Mouse (Mus musculus) limb, embryonic 10.5 days (tissue): ENCODE measurements around the gene Dnmt3l. TPM values are rescaled to one million over a fixed set of nuclear protein-coding genes. Genes with fewer than 3 reads are reported as not detected.

Source experiments
- DNase-seq: peaks from one replicate; pipeline ENCODE4 v3.0.0-alpha.2; 2017; ENCODE audit warnings: low spot score
- H3K27ac ChIP-seq: fragments of 300-500 bp; sonication (generic); 2 replicates; pipeline ENCODE4 v1.5.1; 2016; ENCODE audit warnings: mild to moderate bottlenecking
- H3K27me3 ChIP-seq: fragments of 300-500 bp; sonication (generic); 2 replicates; pipeline ENCODE4 v1.6.1; 2016; ENCODE audit warnings: low read depth, mild to moderate bottlenecking; ENCODE audit not compliant: poor library complexity, severe bottlenecking
- H3K36me3 ChIP-seq: fragments of 300-500 bp; sonication (generic); 2 replicates; pipeline ENCODE4 v1.6.1; 2016; ENCODE audit warnings: mild to moderate bottlenecking, moderate library complexity
- H3K4me1 ChIP-seq: fragments of 300-500 bp; sonication (generic); 2 replicates; pipeline ENCODE4 v1.6.1; 2016
- H3K4me3 ChIP-seq: fragments of 300-500 bp; sonication (generic); 2 replicates; pipeline ENCODE4 v1.5.1; 2016; ENCODE audit warnings: mild to moderate bottlenecking, moderate library complexity
- H3K9me3 ChIP-seq: fragments of 300-500 bp; sonication (generic); replicated peaks from 2 replicates; pipeline ENCODE4 v1.6.1; 2016; ENCODE audit warnings: mild to moderate bottlenecking
- WGBS: fragments of 180-500 bp; shearing (Covaris S2); methylation state at CpG from one replicate; pipeline ENCODE4 v1.1.7; 2016; 5-methylcytosine and 5-hydroxymethylcytosine counted together
- polyA plus RNA-seq: library from polyadenylated mRNA; unstranded; fragments of >200 nt; fragmentation: Nextera tagmentation; extraction: Ambion mirVana; gene quantifications from 2 replicates; pipeline ENCODE4 v1.2.1, GENCODE M21; 2016

Gene Dnmt3l
- polyA plus RNA-seq, 1 experiment from 2014 or later, result not detected

- Histone ChIP-seq H3K4me3 (no peak overlapping the region), H3K27ac (no peak overlapping the region), H3K4me1 (peaks cover 2% of the 10 kb centered on the region), H3K36me3 (no peaks in the 10 kb centered on the region), H3K9me3 (no peaks in the 10 kb centered on the region), H3K27me3 (peaks cover 18% of the 10 kb centered on the region)
- DNase-seq, result no peak
- 88% methylated on average over 11 of the region's 11 CpGs for WGBS
Observed at GRCm38 (mm10) chr10:78074977-78075376, 33.2 kb downstream of the Dnmt3l start.

GRCm38 (mm10) chr10:78077862-78078261, 36.1 kb downstream of the Dnmt3l start:
- 85% methylated on average over 9 of the region's 9 CpGs for WGBS
- no peak for DNase-seq
- H3K4me1 ChIP-seq, result peaks cover 3% of the 10 kb centered on the region; the same call in 1 of the 2 replicates
- no peak overlapping the region for H3K4me3 ChIP-seq
- no peaks in the 10 kb centered on the region for H3K36me3 ChIP-seq
- H3K27me3 ChIP-seq, result no peaks in the 10 kb centered on the region
- no peak overlapping the region for H3K27ac ChIP-seq
- H3K9me3 ChIP-seq, result no peaks in the 10 kb centered on the region

- no peaks in the 10 kb centered on the region for H3K27me3 ChIP-seq
- H3K9me3 ChIP-seq, result no peaks in the 10 kb centered on the region
- H3K36me3 ChIP-seq, result no peaks in the 10 kb centered on the region
- DNase-seq, result no peak
- no peak overlapping the region for H3K27ac ChIP-seq
- H3K4me1 ChIP-seq, result peaks cover 3% of the 10 kb centered on the region; the same call in 1 of the 2 replicates
- no peak overlapping the region for H3K4me3 ChIP-seq
- 82% methylated on average over 5 of the region's 5 CpGs for WGBS
Observed at GRCm38 (mm10) chr10:78078276-78078675, 36.5 kb downstream of the Dnmt3l start.

GRCm38 (mm10) chr10:78079955-78080591, 38.3 kb downstream of the Dnmt3l start:
- 89% methylated on average over 4 of the region's 4 CpGs for WGBS
- H3K4me3 ChIP-seq, result no peak overlapping the region
- H3K27ac ChIP-seq, result no peak overlapping the region
- H3K4me1 ChIP-seq, result peaks cover 5% of the 10 kb centered on the region; the same call in 1 of the 2 replicates
- H3K9me3 ChIP-seq, result no peaks in the 10 kb centered on the region
- no peak for DNase-seq
- no peaks in the 10 kb centered on the region for H3K27me3 ChIP-seq
- no peaks in the 10 kb centered on the region for H3K36me3 ChIP-seq

GRCm38 (mm10) chr10:78084073-78084472, 42.3 kb downstream of the Dnmt3l start:
- no peaks in the 10 kb centered on the region for H3K9me3 ChIP-seq
- H3K27me3 ChIP-seq, result no peaks in the 10 kb centered on the region
- H3K4me3 ChIP-seq, result no peak overlapping the region
- peaks cover 5% of the 10 kb centered on the region; the same call in 1 of the 2 replicates for H3K4me1 ChIP-seq
- no peaks in the 10 kb centered on the region for H3K36me3 ChIP-seq
- DNase-seq, result no peak
- H3K27ac ChIP-seq, result no peak overlapping the region
- 74% methylated on average over 1 of the region's 1 CpGs for WGBS

GRCm38 (mm10) chr10:78085711-78086110, 44.0 kb downstream of the Dnmt3l start:
- Histone ChIP-seq H3K27me3 (no peaks in the 10 kb centered on the region), H3K4me3 (no peak overlapping the region), H3K4me1 (0 out of 2 replicates have a peak, but pooled peaks cover 2% of the 10 kb centered on the region), H3K27ac (no peak overlapping the region), H3K9me3 (no peaks in the 10 kb centered on the region), H3K36me3 (no peaks in the 10 kb centered on the region)
- 93% methylated on average over 6 of the region's 6 CpGs for WGBS
- no peak for DNase-seq

- no peak overlapping the region for H3K27ac ChIP-seq
- 0 out of 2 replicates have a peak, but pooled peaks cover 2% of the 10 kb centered on the region for H3K4me1 ChIP-seq
- no peaks in the 10 kb centered on the region for H3K27me3 ChIP-seq
- WGBS, result 90% methylated on average over 10 of the region's 10 CpGs
- H3K36me3 ChIP-seq, result no peaks in the 10 kb centered on the region
- no peak overlapping the region for H3K4me3 ChIP-seq
- DNase-seq, result no peak
- H3K9me3 ChIP-seq, result no peaks in the 10 kb centered on the region
Observed at GRCm38 (mm10) chr10:78086444-78087061, 44.8 kb downstream of the Dnmt3l start.

GRCm38 (mm10) chr10:78087101-78087511, 45.4 kb downstream of the Dnmt3l start:
- Histone ChIP-seq H3K36me3 (no peaks in the 10 kb centered on the region), H3K4me3 (no peak overlapping the region)
- 90% methylated on average over 6 of the region's 6 CpGs for WGBS

GRCm38 (mm10) chr10:78090246-78090645, 48.5 kb downstream of the Dnmt3l start:
- DNase-seq, result no peak
- no peaks in the 10 kb centered on the region for H3K4me1 ChIP-seq
- WGBS, result 61% methylated on average over 6 of the region's 6 CpGs
- no peaks in the 10 kb centered on the region for H3K36me3 ChIP-seq
- no peaks in the 10 kb centered on the region for H3K9me3 ChIP-seq
- no peaks in the 10 kb centered on the region for H3K27me3 ChIP-seq
- no peak overlapping the region for H3K4me3 ChIP-seq
- H3K27ac ChIP-seq, result no peak overlapping the region

More at GRCm38 (mm10) chr10:78087101-78087511, 45.4 kb downstream of the Dnmt3l start:
- H3K27ac ChIP-seq, result no peak overlapping the region
- H3K4me1 ChIP-seq, result 0 out of 2 replicates have a peak, but pooled peaks cover 2% of the 10 kb centered on the region
- H3K9me3 ChIP-seq, result no peaks in the 10 kb centered on the region
- no peaks in the 10 kb centered on the region for H3K27me3 ChIP-seq
- DNase-seq, result no peak

- no peak for DNase-seq
Observed at GRCm38 (mm10) chr10:78090706-78091491, 49.2 kb downstream of the Dnmt3l start.

GRCm38 (mm10) chr10:78091865-78092724, 50.3 kb downstream of the Dnmt3l start:
- no peak for DNase-seq
- no peak overlapping the region for H3K27ac ChIP-seq
- H3K9me3 ChIP-seq, result no peaks in the 10 kb centered on the region
- no peaks in the 10 kb centered on the region for H3K36me3 ChIP-seq
- no peaks in the 10 kb centered on the region for H3K4me1 ChIP-seq
- H3K27me3 ChIP-seq, result no peaks in the 10 kb centered on the region
- WGBS, result 88% methylated on average over 23 of the region's 23 CpGs
- no peak overlapping the region for H3K4me3 ChIP-seq

More at GRCm38 (mm10) chr10:78090706-78091491, 49.2 kb downstream of the Dnmt3l start:
- no peaks in the 10 kb centered on the region for H3K9me3 ChIP-seq
- H3K27ac ChIP-seq, result no peak overlapping the region
- no peaks in the 10 kb centered on the region for H3K27me3 ChIP-seq
- H3K4me3 ChIP-seq, result no peak overlapping the region
- 85% methylated on average over 4 of the region's 4 CpGs for WGBS
- no peaks in the 10 kb centered on the region for H3K36me3 ChIP-seq
- H3K4me1 ChIP-seq, result no peaks in the 10 kb centered on the region

GRCm38 (mm10) chr10:78092725-78093029, 50.9 kb downstream of the Dnmt3l start:
- DNase-seq, result no peak
- H3K36me3 ChIP-seq, result no peaks in the 10 kb centered on the region
- no peak overlapping the region for H3K4me3 ChIP-seq
- H3K27ac ChIP-seq, result no peak overlapping the region
- H3K4me1 ChIP-seq, result no peaks in the 10 kb centered on the region
- H3K27me3 ChIP-seq, result no peaks in the 10 kb centered on the region
- H3K9me3 ChIP-seq, result 0 out of 2 replicates have a peak, but pooled peaks cover 2% of the 10 kb centered on the region
- WGBS, result 92% methylated on average over 13 of the region's 13 CpGs
